In the genomic region with DNA sequence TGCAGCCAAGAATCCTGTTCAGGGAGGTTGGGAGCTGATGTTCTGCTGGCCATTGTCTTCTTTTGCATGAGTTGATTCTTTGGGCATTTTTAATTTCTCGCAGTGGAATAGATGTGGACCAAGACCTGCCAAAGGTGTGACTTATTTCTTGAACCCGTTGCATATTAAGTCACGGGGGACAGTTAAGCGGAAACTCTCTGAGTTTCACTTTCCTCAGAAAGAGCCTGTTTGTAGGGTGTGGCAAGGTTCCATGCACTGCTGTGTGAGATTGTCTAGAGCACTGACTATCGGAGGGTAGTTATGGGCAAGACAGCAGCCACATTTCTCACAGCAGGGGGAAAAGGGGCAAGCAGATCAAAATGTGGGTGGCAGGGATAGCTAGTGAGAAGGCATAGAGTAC, we compare ENCODE assay signal across 24 mouse cellular contexts. TPM values are rescaled to one million over a fixed set of nuclear protein-coding genes. Genes with fewer than 3 reads are reported as not detected.
"Had no signal": no experiment of that assay in that cellular context is flagged by ENCODE, and none has a peak within 500 bp of the region (broad histone marks: within the 10 kb centered on the region; RNA-seq: fewer than 3 reads in every experiment).

No protein-coding gene starts in this region.

- H3K4me3 ChIP-seq: embryonic facial prominence, embryonic 10.5 days; embryonic facial prominence, embryonic 12.5 days; embryonic facial prominence, embryonic 13.5 days; embryonic facial prominence, embryonic 15.5 days; erythroblast, embryonic 14.5 days; forebrain, embryonic 12.5 days; forebrain, embryonic 13.5 days; forebrain, embryonic 15.5 days; gastrocnemius, adult 2 months; heart, adult 2 months; heart, embryonic 10.5 days had no signal

- H3K9me3 ChIP-seq: embryonic facial prominence, embryonic 10.5 days; embryonic facial prominence, embryonic 12.5 days; embryonic facial prominence, embryonic 13.5 days; embryonic facial prominence, embryonic 15.5 days; forebrain, embryonic 12.5 days; forebrain, embryonic 13.5 days; forebrain, embryonic 15.5 days; heart, embryonic 10.5 days had no signal

- H3K27me3 ChIP-seq: embryonic facial prominence, embryonic 12.5 days; embryonic facial prominence, embryonic 13.5 days; embryonic facial prominence, embryonic 15.5 days; forebrain, embryonic 12.5 days; forebrain, embryonic 13.5 days; forebrain, embryonic 15.5 days had no signal

- H3K4me2 ChIP-seq: embryonic facial prominence, embryonic 12.5 days; embryonic facial prominence, embryonic 13.5 days; embryonic facial prominence, embryonic 15.5 days; forebrain, embryonic 12.5 days; forebrain, embryonic 13.5 days; forebrain, embryonic 15.5 days; heart, embryonic 11.5 days had no signal

- H3K4me1 ChIP-seq: embryonic facial prominence, embryonic 12.5 days; embryonic facial prominence, embryonic 13.5 days; embryonic facial prominence, embryonic 15.5 days; heart, embryonic 10.5 days had no signal

- H3K9ac ChIP-seq: embryonic facial prominence, embryonic 12.5 days; embryonic facial prominence, embryonic 13.5 days; embryonic facial prominence, embryonic 15.5 days; forebrain, embryonic 12.5 days; forebrain, embryonic 13.5 days; forebrain, embryonic 15.5 days; forebrain, postnatal 0 days had no signal

- H3K27ac ChIP-seq: embryonic facial prominence, embryonic 10.5 days; embryonic facial prominence, embryonic 12.5 days; embryonic facial prominence, embryonic 13.5 days; embryonic facial prominence, embryonic 15.5 days; forebrain, embryonic 12.5 days; forebrain, embryonic 13.5 days; forebrain, embryonic 15.5 days; gastrocnemius, adult 2 months; heart, adult 2 months; heart, embryonic 10.5 days had no signal

- DNase-seq: cerebellum, adult 9-11 months; cerebellum, postnatal 10 days; cerebellum, postnatal 14 days; cerebellum, postnatal 25 days; cerebellum, postnatal 36 days; embryo, embryonic 11 days; forebrain, postnatal 0 days; gastrocnemius, adult 2 months; gastrocnemius, postnatal 10 days; gastrocnemius, postnatal 25 days; gastrocnemius, postnatal 36 days; heart, adult 11 months; heart, adult 18-20 months; heart, adult 2 months had no signal

- H3K36me3 ChIP-seq: embryonic facial prominence, embryonic 12.5 days; embryonic facial prominence, embryonic 13.5 days; embryonic facial prominence, embryonic 15.5 days; heart, embryonic 10.5 days had no signal

RNA-seq across cellular contexts. Expression of gene Igsf9b, which starts 14.4 kb away (rescaled TPM):
- polyA plus RNA-seq: erythroblast, embryonic 14.5 days had no signal
